Mouse (Mus musculus) induced T-regulatory cell, adult 2 months (primary cell): ENCODE data around the gene Gm10488.
"Not testable (repeated sequence)": the region's sequence is repeated elsewhere in the genome, so short reads cannot be mapped to it uniquely, and the experiment has no call there.

Experiments used
- DNase-seq: peaks from one replicate; pipeline ENCODE4 v3.0.0-alpha.2; 2012; ENCODE audit warnings: low read depth

Gm10488 gene

GRCm38 (mm10) chrX:29976014-29976413 is at the start of gene Gm10488:
Gm10488 (plus strand) TSS chrX:29976314.
- not testable (repeated sequence) for DNase-seq
